Mouse (Mus musculus) left cerebral cortex, adult 2 months (tissue): ENCODE measurements at regions not wholly inside any gene's neighbourhood (a gene's known extent, or its start where the extent isn't known, plus 50 kb on each side); places are given as distances from the start of the nearest gene placed in this dataset.

Experiments used
- DNase-seq, 2 experiments: peaks; one replicate each; pipeline ENCODE4 v3.0.0; 2021 to 2022; ENCODE audit warnings: low spot score in 2 of 2, mixed read lengths in 1 of 2; ENCODE audit errors: extremely low spot score in 1 of 2
- H3K27ac ChIP-seq: fragments of 200-600 bp; 2 replicates; pipeline ENCODE4 v1.8.1; 2022
- H3K4me3 ChIP-seq: fragments of 200-600 bp; 2 replicates; pipeline ENCODE4 v1.8.1; 2022
- CTCF ChIP-seq: fragments of 200-600 bp; IDR thresholded peaks from 2 replicates; pipeline ENCODE4 v1.8.1; 2022; ENCODE audit warnings: antibody characterized with exemption, mild to moderate bottlenecking, moderate library complexity
- intact Hi-C: fragments of 180-260 bp; cut with DNase I; formaldehyde crosslinking; loops from one replicate; pipeline ENCODE4 v1.15.1; 2025

DNA sequence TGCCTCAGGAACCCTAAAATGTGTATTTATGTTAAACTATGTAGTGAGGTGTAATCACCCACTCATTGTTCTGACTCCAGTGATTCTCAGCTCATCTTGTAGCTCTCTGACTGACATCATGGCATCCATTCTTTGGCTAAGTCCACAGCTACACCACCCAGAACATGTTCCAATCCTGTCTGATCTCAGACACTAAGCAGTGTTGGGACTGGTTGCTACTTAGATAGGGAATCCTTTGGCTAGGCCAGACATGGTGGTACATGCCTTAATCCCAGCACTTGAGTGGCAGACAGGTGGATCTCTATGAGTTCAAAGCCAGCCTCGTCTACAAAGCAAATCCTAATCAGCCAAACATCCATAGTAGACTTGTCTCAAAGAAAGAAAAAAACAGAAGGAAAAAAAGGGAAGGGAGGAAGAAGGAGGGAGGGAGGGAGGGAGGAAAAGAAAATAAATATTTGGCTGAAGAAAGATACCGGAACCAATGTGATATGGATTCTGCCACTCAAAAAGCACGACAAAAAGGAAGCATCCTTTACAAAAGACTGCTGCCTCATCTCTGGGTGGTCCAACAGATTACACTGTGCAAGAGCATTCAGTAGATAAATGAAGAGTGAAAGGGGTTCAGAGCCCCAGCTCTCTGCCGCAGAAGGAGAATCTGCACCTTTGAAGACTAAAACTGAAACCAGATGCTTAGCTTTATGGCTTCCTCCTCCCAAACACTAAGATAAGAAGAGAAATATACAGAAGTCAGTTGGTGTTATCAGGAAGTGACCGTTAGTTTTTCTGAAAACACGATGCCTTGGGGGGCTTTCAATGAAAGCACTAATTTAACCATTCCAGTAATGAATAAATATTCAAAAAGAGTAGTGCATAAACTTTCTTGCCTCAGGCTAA lies 51.5 kb upstream of the Med13 start:
- no peak for TF ChIP-seq CTCF

GRCm38 (mm10) chr11:86409580-86409947 lies 52.2 kb upstream of the Med13 start:
- DNase-seq: no peak
- intact Hi-C loops: no loop called here

More for the DNA sequence above, 51.5 kb upstream of the Med13 start:
- no peak for DNase-seq
- Histone ChIP-seq H3K4me3 (no peak overlapping the region), H3K27ac (no peak overlapping the region)
- intact Hi-C loops: no loop called here

DNA sequence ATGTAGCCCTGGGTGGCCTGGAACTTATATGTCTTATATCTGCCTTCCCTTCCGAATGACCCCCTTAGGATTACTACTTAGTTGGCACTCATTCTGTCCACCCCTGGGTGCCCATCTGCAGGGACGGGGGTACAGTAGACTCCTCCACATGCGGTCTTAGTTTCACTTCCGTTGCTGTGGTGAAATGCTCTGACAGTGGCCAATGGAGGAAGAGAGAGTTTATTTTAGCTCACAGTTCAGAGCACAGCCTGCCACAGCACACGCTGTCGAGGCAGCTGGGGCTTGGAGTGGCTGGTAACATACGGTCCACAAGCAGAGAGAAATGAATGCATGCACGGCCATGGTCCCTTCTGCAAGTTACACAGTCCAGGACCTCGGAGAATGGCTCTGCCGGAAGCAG lies 53.1 kb upstream of the Med13 start:
- DNase-seq: no peak
- Histone ChIP-seq H3K27ac (no peak overlapping the region), H3K4me3 (no peak overlapping the region)
- intact Hi-C loops: no loop called here
- no peak for TF ChIP-seq CTCF

More at GRCm38 (mm10) chr11:86409580-86409947, 52.2 kb upstream of the Med13 start:
- TF ChIP-seq CTCF: no peak
- H3K4me3 ChIP-seq: no peak overlapping the region
- no peak overlapping the region for H3K27ac ChIP-seq

DNA sequence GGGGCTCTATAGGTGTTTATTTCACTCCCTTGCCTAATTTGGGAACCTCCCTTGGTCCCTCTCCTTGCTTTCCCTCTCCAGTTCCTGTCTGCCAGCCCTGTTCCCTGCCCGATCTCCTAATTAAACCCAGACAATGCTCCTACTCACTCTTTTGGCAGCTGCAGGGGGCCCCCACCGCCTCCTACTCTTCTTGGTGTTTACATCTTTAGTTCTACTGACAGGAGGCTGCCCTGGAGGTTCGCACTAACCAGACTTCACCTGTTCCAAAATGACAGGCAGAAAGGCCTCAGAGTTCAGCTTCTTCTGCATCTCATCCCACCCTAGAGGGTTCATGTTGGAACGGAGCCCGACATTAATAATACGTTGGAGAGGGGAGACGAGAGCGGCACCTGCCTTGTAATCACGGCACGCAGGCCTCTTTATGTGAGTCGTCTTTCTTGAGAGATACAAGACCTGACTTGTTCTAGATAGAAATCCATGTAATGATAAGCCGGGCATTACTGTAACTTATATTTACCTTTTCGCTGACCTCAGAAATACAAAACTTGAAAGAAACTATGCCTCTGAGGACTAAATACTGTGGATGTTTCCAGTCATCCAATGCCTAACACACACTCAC lies 55.5 kb upstream of the Med13 start:
- Histone ChIP-seq H3K4me3 (no peak overlapping the region), H3K27ac (no peak overlapping the region)
- DNase-seq: no peak
- no peak for TF ChIP-seq CTCF
- intact Hi-C loops: no loop called here

- Histone ChIP-seq H3K4me3 (no peak overlapping the region), H3K27ac (no peak overlapping the region)
- no peak for TF ChIP-seq CTCF
- DNase-seq: no peak
- intact Hi-C loops: no loop called here
Observed at GRCm38 (mm10) chr11:86416471-86416870, 59.1 kb upstream of the Med13 start.

- intact Hi-C loops: no loop called here
- no peak for TF ChIP-seq CTCF
- H3K27ac ChIP-seq: no peak overlapping the region
- DNase-seq: no peak
- H3K4me3 ChIP-seq: no peak overlapping the region
Observed at GRCm38 (mm10) chr11:86417164-86417563, 59.8 kb upstream of the Med13 start.

DNA sequence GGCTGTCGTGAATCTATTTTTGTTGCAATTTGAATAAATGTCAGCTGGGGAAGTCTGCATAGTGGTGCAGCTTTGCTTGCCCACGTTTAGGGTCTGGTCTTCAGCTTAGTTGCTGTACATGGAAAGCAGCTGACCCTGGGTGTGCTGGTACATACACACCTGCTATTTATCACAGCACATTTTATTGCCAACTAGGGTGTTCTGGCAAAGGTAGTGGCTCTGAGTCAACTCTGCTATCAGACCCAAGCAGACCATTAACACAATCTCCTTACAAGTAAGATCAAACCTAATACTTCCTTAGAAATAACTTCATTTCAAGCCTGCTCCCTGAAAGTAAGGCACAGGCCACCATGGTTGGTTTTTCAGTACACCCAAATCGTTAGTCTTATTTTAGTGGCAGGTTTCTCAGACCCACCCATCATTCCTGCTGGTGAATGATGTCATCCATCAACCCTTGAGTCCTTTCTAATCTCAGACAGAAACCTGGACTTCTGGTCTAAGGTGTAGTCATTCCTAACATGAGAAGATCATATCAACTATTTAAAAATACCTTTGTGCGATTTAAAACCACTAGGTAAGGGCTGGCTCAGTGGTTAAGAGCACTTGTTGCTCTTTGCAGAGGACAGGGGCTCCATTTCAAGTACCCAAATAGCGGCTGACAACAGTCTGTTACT lies 62.5 kb upstream of the Med13 start:
- TF ChIP-seq CTCF: no peak
- intact Hi-C loops: no loop called here
- Histone ChIP-seq H3K4me3 (no peak overlapping the region), H3K27ac (no peak overlapping the region)
- no peak for DNase-seq

DNA sequence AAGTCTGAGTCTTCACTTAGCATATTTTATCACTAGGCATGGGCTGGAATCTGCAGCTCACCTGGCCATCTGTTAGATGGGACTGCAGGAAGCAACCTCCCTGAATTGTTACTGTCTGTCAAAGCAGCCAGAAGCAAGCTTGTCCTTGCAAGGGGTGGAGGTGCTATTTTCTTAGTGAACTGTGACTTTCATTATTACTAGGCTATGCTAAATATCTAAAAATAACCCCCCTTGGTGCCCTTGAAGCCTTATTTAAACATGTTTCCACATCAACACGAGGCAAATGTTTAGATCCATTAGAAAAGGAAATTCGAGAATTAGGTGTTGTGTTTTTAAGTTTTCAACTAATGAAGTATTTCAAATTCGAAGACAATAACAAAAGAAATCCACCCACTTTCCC lies 55.5 kb upstream of the Rnft1 start:
- no peak for TF ChIP-seq CTCF
- DNase-seq: no peak
- no peak overlapping the region for H3K4me3 ChIP-seq
- H3K27ac ChIP-seq: no peak overlapping the region
- intact Hi-C loops: no loop called here

GRCm38 (mm10) chr11:86430287-86430686 lies 54.2 kb upstream of the Rnft1 start:
- intact Hi-C loops: loop anchor here (10.0 kb wide), 1 partner anchor 145 kb away; no protein-coding TSS in a partner anchor
- no peak for TF ChIP-seq CTCF

DNA sequence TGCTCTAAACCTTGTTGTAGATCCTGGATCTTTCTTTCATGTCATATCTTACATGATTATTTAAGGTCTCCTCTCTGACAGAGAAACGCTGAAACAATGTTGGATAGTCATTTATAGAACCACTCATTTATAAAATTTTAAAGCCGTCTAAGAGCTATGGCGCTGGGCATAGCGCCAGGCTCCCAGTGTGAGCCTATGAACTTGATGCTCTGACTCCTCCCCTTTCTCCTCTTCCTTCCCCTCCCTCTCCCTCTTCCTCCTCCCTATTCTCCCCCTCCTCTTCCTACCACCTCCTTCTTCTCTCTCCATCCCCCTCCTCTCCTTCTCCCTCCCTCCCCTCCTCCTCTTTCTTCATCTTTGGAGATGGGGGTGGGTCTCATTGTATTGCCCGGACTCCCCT lies 52.9 kb upstream of the Rnft1 start:
- no peak overlapping the region for H3K4me3 ChIP-seq
- DNase-seq: no peak
- H3K27ac ChIP-seq: no peak overlapping the region
- intact Hi-C loops: loop anchor here (10.0 kb wide), 1 partner anchor 147 kb away; no protein-coding TSS in a partner anchor
- TF ChIP-seq CTCF: no peak

More at GRCm38 (mm10) chr11:86430287-86430686, 54.2 kb upstream of the Rnft1 start:
- Histone ChIP-seq H3K27ac (no peak overlapping the region), H3K4me3 (no peak overlapping the region)
- no peak for DNase-seq

- intact Hi-C loops: loop anchor here (1.0 to 10.0 kb wide), 2 partner anchors 76 to 149 kb away; no protein-coding TSS in a partner anchor
- no peak for DNase-seq
- no peak overlapping the region for H3K27ac ChIP-seq
- H3K4me3 ChIP-seq: no peak overlapping the region
- TF ChIP-seq CTCF: no peak; the same call in 1 of the 2 replicates
Observed at GRCm38 (mm10) chr11:86434106-86434505, 50.4 kb upstream of the Rnft1 start.
